Mouse (Mus musculus) embryonic facial prominence, embryonic 10.5 days (tissue): Measurements from ENCODE around the gene Slc25a38. TPM values are rescaled to one million over a fixed set of nuclear protein-coding genes. Genes with fewer than 3 reads are reported as not detected.

ENCODE experiments used
- DNase-seq: peaks from one replicate; pipeline ENCODE4 v3.0.0-alpha.2; 2017; ENCODE audit warnings: low spot score
- H3K27ac ChIP-seq: fragments of 300-500 bp; sonication (generic); replicated peaks from 2 replicates; pipeline ENCODE4 v1.5.1; 2016; ENCODE audit warnings: mild to moderate bottlenecking
- H3K27me3 ChIP-seq: fragments of 300-500 bp; sonication (generic); replicated peaks from 2 replicates; pipeline ENCODE4 v1.6.1; 2016; ENCODE audit warnings: low read depth, mild to moderate bottlenecking; ENCODE audit not compliant: poor library complexity, severe bottlenecking
- H3K36me3 ChIP-seq: fragments of 300-500 bp; sonication (generic); replicated peaks from 2 replicates; pipeline ENCODE4 v1.6.1; 2016; ENCODE audit warnings: mild to moderate bottlenecking, moderate library complexity
- H3K4me1 ChIP-seq: fragments of 300-500 bp; sonication (generic); 2 replicates; pipeline ENCODE4 v1.6.1; 2016
- H3K4me3 ChIP-seq: fragments of 300-500 bp; sonication (generic); 2 replicates; pipeline ENCODE4 v1.5.1; 2016; ENCODE audit warnings: mild to moderate bottlenecking, moderate library complexity
- H3K9me3 ChIP-seq: fragments of 300-500 bp; sonication (generic); 2 replicates; pipeline ENCODE4 v1.6.1; 2016; ENCODE audit warnings: mild to moderate bottlenecking
- WGBS: fragments of 180-500 bp; shearing (Covaris S2); methylation state at CpG from one replicate; pipeline ENCODE4 v1.1.7; 2016; 5-methylcytosine and 5-hydroxymethylcytosine counted together
- polyA plus RNA-seq: library from polyadenylated mRNA; unstranded; fragments of >200 nt; fragmentation: Nextera tagmentation; extraction: Ambion mirVana; gene quantifications from 2 replicates; pipeline ENCODE4 v1.2.1, GENCODE M21; 2016

Slc25a38 gene
- polyA plus RNA-seq, result 43.4 and 46.3 TPM in 2 replicates

DNA sequence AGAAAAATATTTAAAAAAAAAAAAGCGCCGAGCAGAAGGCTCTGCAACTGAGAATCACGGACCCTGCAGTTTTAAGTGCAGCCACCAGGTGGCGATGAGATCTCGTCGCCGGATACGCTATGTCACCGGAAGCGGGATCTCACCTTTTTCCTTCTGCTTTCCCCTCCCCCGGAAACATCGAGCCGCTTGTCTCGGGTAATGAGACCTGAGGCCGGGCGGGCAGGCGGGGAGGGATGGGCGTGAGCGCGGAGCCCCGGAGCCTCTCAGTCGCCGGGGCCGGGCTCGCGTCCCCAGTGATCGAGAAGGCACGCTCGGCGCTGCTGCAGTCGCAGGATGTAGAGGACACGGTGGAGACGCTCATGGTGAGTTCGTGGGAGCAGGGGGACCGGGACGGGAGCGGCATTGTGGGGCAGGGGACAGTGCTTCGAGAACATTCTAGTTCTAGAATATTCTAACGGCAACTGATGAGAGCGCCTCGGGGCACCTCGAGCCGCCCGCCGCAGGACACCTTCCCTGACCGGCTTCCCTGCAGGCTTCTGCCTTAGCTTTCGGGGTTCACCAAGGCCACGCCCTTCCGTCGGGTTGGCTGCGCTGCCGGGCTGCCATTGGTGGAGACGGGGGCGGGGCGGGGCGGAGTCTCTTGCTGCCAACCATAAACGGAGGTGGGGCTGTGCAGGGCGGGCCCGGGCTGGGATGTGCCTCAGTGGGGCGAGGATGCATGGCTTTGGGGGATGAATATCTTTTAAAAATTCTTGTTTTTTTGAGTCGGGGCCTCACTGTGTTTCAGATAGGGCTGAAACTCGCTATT lies at the start of gene Slc25a38:
Gene Slc25a38, plus strand, starts transcription at position 164 of the 808 bp plus-strand sequence.
- peak; percentile 96 for DNase-seq
- Histone ChIP-seq H3K36me3 (no peaks in the 10 kb centered on the region), H3K27me3 (no peaks in the 10 kb centered on the region), H3K27ac (peak within 1 kb of the TSS; percentile 92), H3K9me3 (no peaks in the 10 kb centered on the region), H3K4me1 (peaks cover 9% of the 10 kb centered on the region; the same call in 1 of the 2 replicates), H3K4me3 (peak within 1 kb of the TSS; percentile 81)
- 2% methylated on average over 62 of the region's 62 CpGs for WGBS

DNA sequence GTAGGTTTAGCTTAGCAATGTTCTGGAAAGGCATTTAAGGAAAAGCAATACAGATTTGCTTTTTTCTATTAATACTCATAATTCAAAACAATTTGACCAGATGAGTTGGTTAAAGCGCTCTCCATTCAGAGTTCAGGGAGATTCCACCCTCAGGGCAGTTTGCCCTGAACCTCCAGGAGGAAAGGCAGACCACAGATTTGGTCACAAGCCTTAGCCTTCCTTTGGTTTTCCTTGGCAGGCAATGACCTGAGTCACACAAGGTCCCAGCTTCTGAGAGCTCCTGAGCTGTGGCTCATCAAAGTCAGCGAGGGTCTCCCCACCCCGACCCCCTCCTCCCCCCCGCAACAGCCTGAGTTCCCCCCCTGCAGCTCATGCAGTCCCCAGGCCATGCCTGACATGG lies 45.9 kb upstream of the Slc25a38 start:
- Histone ChIP-seq H3K27me3 (no peaks in the 10 kb centered on the region; the same call in 1 of the 2 replicates), H3K4me1 (0 out of 2 replicates have a peak, but pooled peaks cover 2% of the 10 kb centered on the region), H3K36me3 (no peaks in the 10 kb centered on the region), H3K4me3 (no peak overlapping the region), H3K27ac (no peak overlapping the region), H3K9me3 (no peaks in the 10 kb centered on the region)
- 67% methylated on average over 4 of the region's 4 CpGs for WGBS
- no peak for DNase-seq

DNA sequence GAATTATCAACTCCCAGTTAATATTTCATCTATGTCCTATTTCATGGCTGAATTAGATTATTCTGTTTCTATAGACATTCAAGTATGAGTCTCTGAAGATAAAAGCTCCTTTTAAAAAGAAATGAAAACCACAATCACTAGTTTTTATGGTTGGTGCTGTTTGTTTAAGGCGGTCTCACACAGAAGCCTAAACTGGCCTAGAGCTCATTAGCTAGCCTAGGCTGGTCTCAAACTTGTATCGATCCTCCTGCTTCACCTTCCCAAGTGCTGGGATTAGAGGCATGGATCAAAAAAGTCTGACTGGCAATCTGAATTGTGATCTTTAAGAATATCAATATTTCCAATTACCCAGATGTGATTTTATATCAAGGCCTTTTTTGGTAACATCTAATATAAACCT lies 42.6 kb upstream of the Slc25a38 start:
- Histone ChIP-seq H3K27me3 (no peaks in the 10 kb centered on the region; the same call in 1 of the 2 replicates), H3K4me3 (no peak overlapping the region), H3K27ac (no peak overlapping the region), H3K4me1 (0 out of 2 replicates have a peak, but pooled peaks cover 2% of the 10 kb centered on the region), H3K9me3 (no peaks in the 10 kb centered on the region), H3K36me3 (no peaks in the 10 kb centered on the region)
- WGBS, result 89% methylated on average over 2 of the region's 2 CpGs
- no peak for DNase-seq

DNA sequence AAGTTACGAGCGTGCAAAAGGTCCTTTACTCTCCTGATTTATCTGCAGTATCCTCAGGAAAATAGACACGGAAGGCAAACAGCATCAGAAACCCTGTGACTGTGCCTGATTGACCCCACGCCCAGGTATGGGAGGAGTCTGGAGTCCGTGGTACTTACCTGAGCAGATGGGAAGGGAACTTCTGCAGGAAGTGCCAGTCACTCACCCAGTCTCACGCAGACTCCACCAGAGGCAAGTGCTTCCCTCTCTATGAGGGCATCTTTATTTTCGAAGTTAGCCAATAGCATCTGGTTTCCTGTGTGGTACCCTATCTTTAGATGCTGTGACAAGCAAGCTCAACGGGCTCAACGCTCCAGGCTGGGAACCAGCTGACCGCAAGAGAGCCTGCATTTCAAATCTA lies 42.1 kb upstream of the Slc25a38 start:
- Histone ChIP-seq H3K27me3 (no peaks in the 10 kb centered on the region; the same call in 1 of the 2 replicates), H3K36me3 (no peaks in the 10 kb centered on the region), H3K4me1 (0 out of 2 replicates have a peak, but pooled peaks cover 2% of the 10 kb centered on the region), H3K4me3 (no peak overlapping the region), H3K9me3 (no peaks in the 10 kb centered on the region), H3K27ac (no peak overlapping the region)
- no peak for DNase-seq
- WGBS, result 63% methylated on average over 10 of the region's 10 CpGs

DNA sequence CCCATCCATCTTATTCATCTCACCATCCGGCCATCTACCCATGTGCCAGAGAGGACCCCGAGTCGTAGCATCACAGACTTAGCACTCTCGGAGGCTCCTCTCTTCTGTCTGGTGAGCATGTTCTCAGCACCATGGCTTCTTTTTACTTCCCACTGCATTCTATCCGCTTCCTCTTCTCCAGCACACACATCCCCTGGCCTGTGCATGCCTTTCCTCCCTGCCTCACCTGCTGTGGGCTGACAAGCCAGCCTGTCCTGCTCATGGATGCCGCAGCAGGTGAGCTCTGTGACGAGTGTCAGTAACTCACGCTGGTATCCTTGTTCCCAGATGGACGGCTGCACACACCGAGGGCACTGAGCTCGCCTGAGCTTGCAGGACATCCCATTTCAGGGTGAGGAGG lies 40.4 kb upstream of the Slc25a38 start, which contains the start of gene Cx3cr1:
Gene Cx3cr1, minus strand, starts transcription at position 101 of the 400 bp plus-strand sequence.
- no peak for DNase-seq

GRCm38 (mm10) chr9:120071251-120071650 lies 38.9 kb upstream of the Slc25a38 start:
- H3K36me3 ChIP-seq, result no peaks in the 10 kb centered on the region
- no peaks in the 10 kb centered on the region for H3K4me1 ChIP-seq
- H3K4me3 ChIP-seq, result no peak overlapping the region
- WGBS, result 84% methylated on average over 2 of the region's 2 CpGs
- H3K27ac ChIP-seq, result no peak overlapping the region
- H3K27me3 ChIP-seq, result no peaks in the 10 kb centered on the region; the same call in 1 of the 2 replicates
- H3K9me3 ChIP-seq, result no peaks in the 10 kb centered on the region
- DNase-seq, result no peak

More for the DNA sequence above, 40.4 kb upstream of the Slc25a38 start, which contains the start of gene Cx3cr1:
- Histone ChIP-seq H3K9me3 (no peaks in the 10 kb centered on the region), H3K4me1 (no peaks in the 10 kb centered on the region), H3K36me3 (no peaks in the 10 kb centered on the region), H3K4me3 (no peak within 1 kb of the TSS), H3K27me3 (no peaks in the 10 kb centered on the region; the same call in 1 of the 2 replicates), H3K27ac (no peak within 1 kb of the TSS)
- 80% methylated on average over 11 of the region's 11 CpGs for WGBS

DNA sequence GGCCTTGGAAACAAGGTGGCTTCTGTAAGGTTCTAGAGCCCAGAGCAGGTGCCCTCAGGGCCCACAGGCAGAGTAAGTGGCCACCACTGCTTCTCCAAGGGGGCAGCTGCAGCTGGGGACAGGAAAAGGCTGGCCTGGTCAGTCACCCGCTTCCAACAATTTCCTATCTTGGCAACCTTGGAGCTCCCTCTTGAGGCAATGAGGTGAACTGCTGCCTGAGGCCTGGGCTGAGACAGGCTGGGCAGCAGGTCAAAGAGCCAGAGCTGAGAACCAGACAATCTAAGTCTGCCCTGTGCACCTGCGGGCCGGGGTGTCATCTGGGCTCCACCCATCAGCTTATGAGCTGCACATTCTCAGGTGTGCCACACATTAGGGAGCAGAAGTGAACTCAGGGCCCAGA lies 37.0 kb upstream of the Slc25a38 start:
- 0 out of 2 replicates have a peak overlapping the region, but pooled peaks have one; percentile 19 for H3K27ac ChIP-seq
- no peak overlapping the region for H3K4me3 ChIP-seq
- H3K9me3 ChIP-seq, result no peaks in the 10 kb centered on the region
- H3K27me3 ChIP-seq, result no peaks in the 10 kb centered on the region; the same call in 1 of the 2 replicates
- H3K36me3 ChIP-seq, result no peaks in the 10 kb centered on the region
- DNase-seq, result peak; percentile 84
- 31% methylated on average over 3 of the region's 3 CpGs for WGBS
- no peaks in the 10 kb centered on the region for H3K4me1 ChIP-seq

- Histone ChIP-seq H3K4me3 (no peak overlapping the region), H3K4me1 (no peaks in the 10 kb centered on the region), H3K9me3 (no peaks in the 10 kb centered on the region), H3K36me3 (no peaks in the 10 kb centered on the region), H3K27ac (no peak overlapping the region), H3K27me3 (no peaks in the 10 kb centered on the region)
- 87% methylated on average over 7 of the region's 7 CpGs for WGBS
- DNase-seq, result no peak
These were observed 35.7 kb upstream of the Slc25a38 start for GRCm38 (mm10) chr9:120074516-120074915.

DNA sequence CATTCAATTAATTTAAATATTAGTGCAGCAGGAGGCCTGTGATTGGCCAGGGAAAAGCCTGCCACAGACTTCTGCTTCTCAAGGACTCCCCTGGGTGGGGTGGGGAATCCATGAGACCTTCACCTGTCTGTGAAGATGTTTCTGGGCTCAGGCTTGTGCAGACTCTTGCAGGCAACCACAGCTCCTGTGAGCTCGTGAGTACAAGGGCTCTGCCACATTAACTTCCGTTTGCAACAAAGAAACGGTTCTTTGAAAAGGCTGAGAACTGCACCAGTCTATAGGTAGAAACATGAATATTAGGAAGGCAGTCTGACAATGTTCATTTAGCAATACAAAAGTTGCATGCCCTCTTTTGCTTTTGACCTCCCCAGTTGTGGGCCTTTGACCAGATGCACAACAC lies 31.9 kb upstream of the Slc25a38 start:
- no peak overlapping the region for H3K4me3 ChIP-seq
- no peaks in the 10 kb centered on the region for H3K9me3 ChIP-seq
- no peak overlapping the region for H3K27ac ChIP-seq
- 81% methylated on average over 3 of the region's 3 CpGs for WGBS
- no peaks in the 10 kb centered on the region for H3K36me3 ChIP-seq
- no peak for DNase-seq
- H3K27me3 ChIP-seq, result no peaks in the 10 kb centered on the region
- H3K4me1 ChIP-seq, result no peaks in the 10 kb centered on the region; the same call in 1 of the 2 replicates

- no peaks in the 10 kb centered on the region; the same call in 1 of the 2 replicates for H3K4me1 ChIP-seq
- no peak overlapping the region for H3K27ac ChIP-seq
- H3K27me3 ChIP-seq, result no peaks in the 10 kb centered on the region
- 77% methylated on average over 7 of the region's 7 CpGs for WGBS
- no peaks in the 10 kb centered on the region for H3K9me3 ChIP-seq
- DNase-seq, result no peak
- H3K36me3 ChIP-seq, result no peaks in the 10 kb centered on the region
- no peak overlapping the region for H3K4me3 ChIP-seq
These were observed 30.3 kb upstream of the Slc25a38 start for GRCm38 (mm10) chr9:120079901-120080300.

GRCm38 (mm10) chr9:120080546-120081108 lies 29.5 kb upstream of the Slc25a38 start:
- DNase-seq, result no peak
- 87% methylated on average over 8 of the region's 8 CpGs for WGBS
- no peak overlapping the region for H3K4me3 ChIP-seq
- H3K4me1 ChIP-seq, result no peaks in the 10 kb centered on the region; the same call in 1 of the 2 replicates
- no peaks in the 10 kb centered on the region for H3K27me3 ChIP-seq
- no peaks in the 10 kb centered on the region for H3K9me3 ChIP-seq
- H3K27ac ChIP-seq, result no peak overlapping the region
- no peaks in the 10 kb centered on the region for H3K36me3 ChIP-seq

DNA sequence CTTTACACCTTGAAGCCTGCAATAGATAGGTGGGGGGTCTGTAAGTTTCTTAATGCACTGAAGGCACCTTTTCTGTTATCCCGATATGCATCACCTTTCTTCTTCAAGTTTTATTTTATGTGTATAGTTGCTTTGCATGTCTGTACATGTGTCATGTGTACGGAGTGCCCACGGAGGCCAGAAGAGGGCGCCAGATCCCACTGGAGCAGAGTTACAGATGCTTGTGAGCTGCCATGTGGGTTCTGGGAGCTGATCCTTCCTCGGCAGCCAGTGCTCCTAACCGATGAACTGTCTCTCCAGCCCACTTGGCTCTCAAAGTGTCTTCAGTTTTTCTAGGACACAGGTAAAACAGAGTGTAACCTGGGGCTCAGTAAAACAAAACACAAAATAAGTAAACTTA lies 28.9 kb upstream of the Slc25a38 start:
- no peaks in the 10 kb centered on the region for H3K9me3 ChIP-seq
- 74% methylated on average over 6 of the region's 6 CpGs for WGBS

More for the DNA sequence above, 28.9 kb upstream of the Slc25a38 start:
- Histone ChIP-seq H3K27ac (no peak overlapping the region), H3K4me3 (no peak overlapping the region), H3K27me3 (no peaks in the 10 kb centered on the region), H3K4me1 (no peaks in the 10 kb centered on the region; the same call in 1 of the 2 replicates), H3K36me3 (no peaks in the 10 kb centered on the region)
- DNase-seq, result no peak
